13 mouse cellular contexts compared by ENCODE assay signal in the genomic region with DNA sequence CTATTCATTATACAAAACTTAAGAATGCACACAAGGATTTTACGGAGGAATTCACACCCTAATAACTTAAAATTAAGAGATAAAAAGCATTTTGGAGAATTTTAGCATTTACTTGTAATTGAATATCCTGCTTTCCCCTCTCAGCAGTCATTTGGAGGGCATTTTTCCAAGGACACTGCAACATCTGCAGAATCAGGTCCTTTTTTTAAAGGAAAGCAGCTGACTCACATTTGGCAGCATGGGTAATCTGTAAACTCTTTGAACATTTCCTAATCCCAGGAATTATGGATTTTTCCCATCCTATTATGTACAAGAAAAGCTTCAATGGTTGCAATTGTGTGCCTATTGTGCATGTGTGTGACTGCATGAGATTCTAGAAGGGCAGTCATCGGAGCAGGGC.
"Had no signal": no experiment of that assay in that cellular context is flagged by ENCODE, and none has a peak within 500 bp of the region (broad histone marks: within the 10 kb centered on the region; RNA-seq: fewer than 3 reads in every experiment).

No protein-coding gene starts in this region.

- ATAC-seq: midbrain, embryonic 13.5 days had no signal

- H3K4me3 ChIP-seq: limb, embryonic 13.5 days; midbrain, embryonic 13.5 days; neural tube, embryonic 12.5 days; stomach, embryonic 15.5 days had no signal

- H3K27me3 ChIP-seq: limb, embryonic 13.5 days; midbrain, embryonic 13.5 days; neural tube, embryonic 12.5 days; stomach, embryonic 15.5 days had no signal

- H3K9ac ChIP-seq: limb, embryonic 13.5 days; liver, embryonic 14.5 days; midbrain, embryonic 13.5 days; neural tube, embryonic 12.5 days; stomach, embryonic 15.5 days had no signal

- H3K36me3 ChIP-seq: limb, embryonic 13.5 days; midbrain, embryonic 13.5 days; neural tube, embryonic 12.5 days; stomach, embryonic 15.5 days had no signal

- H3K4me2 ChIP-seq: limb, embryonic 13.5 days; midbrain, embryonic 13.5 days; neural tube, embryonic 12.5 days; stomach, embryonic 15.5 days had no signal

- DNase-seq: kidney, adult 9 months; kidney, postnatal 10 days; left cerebral cortex, postnatal 4 days; lung, adult 18-20 months; lung, postnatal 14 days; right cerebral cortex, postnatal 4 days; thymus, adult 2 months; thymus, postnatal 25 days had no signal

- H3K27ac ChIP-seq: limb, embryonic 13.5 days; liver, embryonic 14.5 days; neural tube, embryonic 12.5 days; stomach, embryonic 15.5 days had no signal

- H3K9me3 ChIP-seq: limb, embryonic 13.5 days; midbrain, embryonic 13.5 days; neural tube, embryonic 12.5 days; stomach, embryonic 15.5 days had no signal
